Mouse (Mus musculus): Measurements from ENCODE around the gene Grm6.

GRCm38 (mm10) chr11:50883756-50884155 is 33.3 kb downstream of the Grm6 start:
- TF ChIP-seq CTCF (IDR thresholded peaks at IDR 0.05; ENCODE audit: low read depth) (no peak), EP300 (IDR thresholded peaks at IDR 0.05; ENCODE audit: low read depth) (no peak)

Data from heart, postnatal 0 days (tissue).